Mouse (Mus musculus): ENCODE measurements around the gene Dscaml1.

The Dscaml1 gene

GRCm38 (mm10) chr9:45507482-45507881, 81.1 kb downstream of the Dscaml1 start:
- no peak for DNase-seq (ENCODE audit: low spot score)

- no peak for DNase-seq (ENCODE audit: low spot score)
These were observed 84.5 kb downstream of the Dscaml1 start for GRCm38 (mm10) chr9:45510806-45511546.

- DNase-seq (ENCODE audit: low spot score) = peak; percentile 54
These were observed 91.7 kb downstream of the Dscaml1 start for GRCm38 (mm10) chr9:45517993-45518705.

- DNase-seq (ENCODE audit: low spot score) = no peak
These were observed 93.4 kb downstream of the Dscaml1 start for GRCm38 (mm10) chr9:45519841-45520240.

- no peak for DNase-seq (ENCODE audit: low spot score)
These were observed 96.4 kb downstream of the Dscaml1 start for GRCm38 (mm10) chr9:45522866-45523265.

GRCm38 (mm10) chr9:45524505-45524904, 98.1 kb downstream of the Dscaml1 start:
- no peak for DNase-seq (ENCODE audit: low spot score)

GRCm38 (mm10) chr9:45533253-45533652, 106.8 kb downstream of the Dscaml1 start:
- DNase-seq (ENCODE audit: low spot score) = no peak

GRCm38 (mm10) chr9:45534472-45534988, 108.1 kb downstream of the Dscaml1 start:
- no peak for DNase-seq (ENCODE audit: low spot score)

- DNase-seq (ENCODE audit: low spot score) = no peak
These were observed 111.2 kb downstream of the Dscaml1 start for GRCm38 (mm10) chr9:45537649-45538048.

- no peak for DNase-seq (ENCODE audit: low spot score)
These were observed 113.0 kb downstream of the Dscaml1 start for GRCm38 (mm10) chr9:45539265-45540044.

GRCm38 (mm10) chr9:45546024-45546638, 119.7 kb downstream of the Dscaml1 start:
- peak; percentile 79 for DNase-seq (ENCODE audit: low spot score)

- DNase-seq (ENCODE audit: low spot score) = peak; percentile 41
These were observed 120.6 kb downstream of the Dscaml1 start for GRCm38 (mm10) chr9:45546902-45547578.

- no peak for DNase-seq (ENCODE audit: low spot score)
These were observed 123.4 kb downstream of the Dscaml1 start for GRCm38 (mm10) chr9:45549796-45550195.

- DNase-seq (ENCODE audit: low spot score) = no peak
These were observed 123.8 kb downstream of the Dscaml1 start for GRCm38 (mm10) chr9:45550210-45550609.

GRCm38 (mm10) chr9:45550662-45551061, 124.2 kb downstream of the Dscaml1 start:
- peak; percentile 57 for DNase-seq (ENCODE audit: low spot score)

GRCm38 (mm10) chr9:45555036-45555826, 128.8 kb downstream of the Dscaml1 start:
- DNase-seq (ENCODE audit: low spot score) = peak; percentile 37

- DNase-seq (ENCODE audit: low spot score) = no peak
These were observed 130.5 kb downstream of the Dscaml1 start for GRCm38 (mm10) chr9:45556882-45557281.

GRCm38 (mm10) chr9:45560987-45561386, 134.6 kb downstream of the Dscaml1 start:
- no peak for DNase-seq (ENCODE audit: low spot score)

GRCm38 (mm10) chr9:45566843-45567578, 140.6 kb downstream of the Dscaml1 start:
- no peak for DNase-seq (ENCODE audit: low spot score)

GRCm38 (mm10) chr9:45569680-45570079, 143.3 kb downstream of the Dscaml1 start:
- no peak for DNase-seq (ENCODE audit: low spot score)

Measured in layer of hippocampus, adult 11-12 months (tissue).